ENCODE assay signal across 23 mouse cellular contexts in the genomic region with DNA sequence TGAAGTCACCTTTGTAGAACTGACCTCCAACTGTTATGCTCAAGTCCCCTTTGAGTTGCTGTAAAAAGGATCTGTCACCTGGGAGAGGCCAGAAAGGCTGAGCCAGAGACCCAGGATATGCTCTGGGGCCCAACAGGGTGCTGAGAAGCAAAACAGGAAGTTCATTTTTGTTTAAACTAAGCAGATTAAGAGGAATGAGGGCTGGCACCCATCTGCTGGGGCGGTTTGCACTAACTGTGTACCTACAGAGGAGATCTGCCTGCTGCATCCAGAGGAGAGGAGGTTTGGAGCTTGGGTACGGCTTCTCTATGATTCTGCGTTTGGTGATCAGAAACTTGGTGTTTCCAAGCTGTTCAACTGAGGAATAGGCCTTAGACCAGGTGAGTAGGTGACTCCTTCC. TPM values are rescaled to one million over a fixed set of nuclear protein-coding genes. Genes with fewer than 3 reads are reported as not detected.
DNase-seq lines count a peak whose midpoint lies in the region; ATAC-seq and TF ChIP-seq lines count a peak whose summit lies in the region.
"Had no signal": no experiment of that assay in that cellular context is flagged by ENCODE, and none has a peak within 500 bp of the region (broad histone marks: within the 10 kb centered on the region; RNA-seq: fewer than 3 reads in every experiment).

No protein-coding gene starts in this region.

- H3K4me1 ChIP-seq in spleen, adult 2 months (ENCODE audit: control insufficient read depth, insufficient read depth, insufficient read length): peaks cover 2% of the 10 kb centered on the region; the same call in 1 of the 2 replicates
- H3K4me1 ChIP-seq in hindbrain, postnatal 0 days (ENCODE audit: insufficient read depth, low read length): no peaks in the 10 kb centered on the region

- no peak overlapping the region for H3K9ac ChIP-seq in hindbrain, postnatal 0 days (replicated peaks; ENCODE audit: low read length)
- H3K9ac ChIP-seq: forebrain, embryonic 12.5 days; hindbrain, embryonic 15.5 days; lung, embryonic 14.5 days; neural tube, embryonic 15.5 days had no signal

- no peak overlapping the region for H3K4me2 ChIP-seq in hindbrain, postnatal 0 days (ENCODE audit: low read depth, low read length)
- H3K4me2 ChIP-seq: forebrain, embryonic 12.5 days; hindbrain, embryonic 15.5 days; liver, embryonic 11.5 days; lung, embryonic 14.5 days; neural tube, embryonic 15.5 days had no signal

- H3K4me3 ChIP-seq in spleen, adult 2 months (ENCODE audit: extremely low read depth, insufficient read depth, insufficient read length): peak overlapping the region; percentile 45; the same call in 1 of the 2 replicates
- no peak overlapping the region for H3K4me3 ChIP-seq in hindbrain, postnatal 0 days (ENCODE audit: low read length)
- H3K4me3 ChIP-seq: forebrain, embryonic 12.5 days; hindbrain, embryonic 15.5 days; myocyte; neural tube, embryonic 15.5 days had no signal

- no peaks in the 10 kb centered on the region for H3K36me3 ChIP-seq in spleen, adult 2 months (ENCODE audit: control insufficient read depth, insufficient read depth, low read length)
- H3K36me3 ChIP-seq in hindbrain, postnatal 0 days (ENCODE audit: insufficient read depth, low read length): no peaks in the 10 kb centered on the region
- H3K36me3 ChIP-seq: forebrain, embryonic 12.5 days; hindbrain, embryonic 15.5 days; neural tube, embryonic 15.5 days had no signal

- peak overlapping the region; percentile 65 for H3K27ac ChIP-seq in spleen, adult 2 months (ENCODE audit: insufficient read depth, low read length)
- H3K27ac ChIP-seq in hindbrain, postnatal 0 days: no peak overlapping the region
- H3K27ac ChIP-seq: forebrain, embryonic 12.5 days; hindbrain, embryonic 15.5 days; kidney, postnatal 0 days; neural tube, embryonic 15.5 days; stomach, postnatal 0 days had no signal

- WGBS in spleen, adult 2 months: 38% methylated on average over 3 of the region's 3 CpGs
- WGBS in hindbrain, postnatal 0 days: 81% methylated on average over 3 of the region's 3 CpGs

- no peak for TF ChIP-seq POLR2A in spleen, adult 2 months (IDR thresholded peaks at IDR 0.05; ENCODE audit: low read depth, low read length)

- H3K27me3 ChIP-seq in spleen, adult 2 months (ENCODE audit: control insufficient read depth, insufficient read depth, low read length): no peaks in the 10 kb centered on the region
- H3K27me3 ChIP-seq in hindbrain, postnatal 0 days (ENCODE audit: insufficient read depth, low read length): no peaks in the 10 kb centered on the region
- H3K27me3 ChIP-seq: hindbrain, embryonic 15.5 days; neural tube, embryonic 15.5 days had no signal

- no peak for DNase-seq in spleen, adult 2 months (ENCODE audit: low read depth in 1 of 2, low spot score in 2 of 2)
- no peak for DNase-seq in spleen, postnatal 14 days (ENCODE audit: low spot score in 2 of 2)
- peak; percentile 65 for DNase-seq in induced T-regulatory cell, adult 2 months (ENCODE audit: low read depth)
- peak; percentile 46 for DNase-seq in thymus, postnatal 25 days
- no peak for DNase-seq in cerebellum, adult 9-10 months
- DNase-seq in hindbrain, postnatal 0 days (ENCODE audit: low spot score): no peak
- DNase-seq in adrenal gland, adult 2 months: no peak
- DNase-seq: cerebellum, adult 9-11 months; heart, postnatal 36 days; kidney, adult 11 months; lung, embryonic 14.5 days; midbrain, embryonic 14.5 days had no signal

- peak; percentile 81 for ATAC-seq in CD4-positive, CD25-positive, alpha-beta regulatory T cell, adult 4 months
- ATAC-seq in hindbrain, postnatal 0 days: no peak

- H3K9me3 ChIP-seq in hindbrain, postnatal 0 days (ENCODE audit: low read length): no peaks in the 10 kb centered on the region
- H3K9me3 ChIP-seq: forebrain, embryonic 12.5 days; hindbrain, embryonic 15.5 days; neural tube, embryonic 15.5 days had no signal

- no peak for TF ChIP-seq CTCF in spleen, adult 2 months (IDR thresholded peaks at IDR 0.05; ENCODE audit: extremely low read depth, insufficient read depth, insufficient read length, insufficient replicate concordance)
- no peak for TF ChIP-seq CTCF in hindbrain, postnatal 0 days (IDR thresholded peaks at IDR 0.05; ENCODE audit: low read depth)

RNA-seq across cellular contexts. Expression of a gene that starts 29.5 kb away (rescaled TPM):
- polyA plus RNA-seq in spleen, adult 2 months (2012; rRNA removed): 1.3 TPM in 2 replicates
- polyA plus RNA-seq in CD4-positive, CD25-positive, alpha-beta regulatory T cell, adult 4 months (2017; shearing (Covaris generic)): 1 to 10 TPM; 4.0 to 7.2 TPM
- total RNA-seq in hindbrain, postnatal 0 days (2014; rRNA removed): 26.7 and 27.8 TPM in 2 replicates
- 16.4 and 19.8 TPM in 2 replicates for polyA plus RNA-seq in hindbrain, postnatal 0 days (2015; fragmentation: Nextera tagmentation; extraction: Ambion mirVana)
- total RNA-seq in adrenal gland, adult 2 months (2021): under 1 TPM in 1 of 2 experiments, not detected in 1; 0.14 TPM
- polyA plus RNA-seq in adrenal gland, adult 2 months (2012; rRNA removed): 0.25 and 0.41 TPM in 2 replicates
- total RNA-seq: gastrocnemius, adult 8-10 months; granulocyte monocyte progenitor cell, adult 5-6 weeks; heart, postnatal 36 days had no signal
- polyA plus RNA-seq: limb, embryonic 11.5 days; lung, embryonic 14.5 days had no signal

Comparison
In these comparisons a context has a peak if more than half of its experiments do, and no peak if none do; other contexts are left out.
1. DNase-seq: peak in induced T-regulatory cell, adult 2 months (single experiment) and thymus, postnatal 25 days (single experiment); none in spleen, adult 2 months (0 of 2), spleen, postnatal 14 days (0 of 2), cerebellum, adult 9-10 months (single experiment), hindbrain, postnatal 0 days (single experiment) and adrenal gland, adult 2 months (single experiment).